17 mouse cellular contexts compared by ENCODE assay signal in genomic region chr9:104243799-104244466, GRCm38 (mm10). TPM values are rescaled to one million over a fixed set of nuclear protein-coding genes. Genes with fewer than 3 reads are reported as not detected.
A peak's percentile ranks its signal among the peaks of the same experiment; 100 is the strongest.
DNase-seq lines count a peak whose midpoint lies in the region; ATAC-seq and TF ChIP-seq lines count a peak whose summit lies in the region.
"Had no signal": no experiment of that assay in that cellular context is flagged by ENCODE, and none has a peak within 500 bp of the region (broad histone marks: within the 10 kb centered on the region; RNA-seq: fewer than 3 reads in every experiment).

No protein-coding gene starts in this region.

- no peak overlapping the region; the same call in 1 of the 2 replicates for H3K27ac ChIP-seq in spleen, adult 2 months (ENCODE audit: insufficient read depth, low read length)
- no peak overlapping the region for H3K27ac ChIP-seq in left cerebral cortex, adult 2 months
- H3K27ac ChIP-seq: hindbrain, embryonic 12.5 days; liver, embryonic 14.5 days had no signal

- TF ChIP-seq CTCF in spleen, adult 2 months (IDR thresholded peaks at IDR 0.05; ENCODE audit: extremely low read depth, insufficient read depth, insufficient read length, insufficient replicate concordance): no peak
- no peak for TF ChIP-seq CTCF in left cerebral cortex, adult 2 months (IDR thresholded peaks at IDR 0.05)

- no peaks in the 10 kb centered on the region for H3K27me3 ChIP-seq in spleen, adult 2 months (ENCODE audit: control insufficient read depth, insufficient read depth, low read length)
- H3K27me3 ChIP-seq: hindbrain, embryonic 12.5 days had no signal

- 10% methylated on average over 9 of the region's 9 CpGs for WGBS in spleen, adult 2 months

- DNase-seq in spleen, adult 2 months (ENCODE audit: low read depth in 1 of 2, low spot score in 2 of 2): peak; percentile 20 to 52
- DNase-seq in spleen, postnatal 4 days (ENCODE audit: low spot score in 2 of 2): no peak
- DNase-seq in thymus, postnatal 4 days: peak; percentile 50
- no peak for DNase-seq in left cerebral cortex, postnatal 10 days (ENCODE audit: extremely low spot score in 1 of 2, low spot score in 2 of 2)
- no peak for DNase-seq in left cerebral cortex, adult 2 months (ENCODE audit: extremely low spot score in 1 of 2, low spot score in 2 of 2)
- DNase-seq: adrenal gland, postnatal 36 days; cerebellum, adult 18-20 months; kidney, adult 8-10 months; left cerebral cortex, postnatal 4 days; lung, postnatal 36 days; right cerebral cortex, postnatal 4 days had no signal

- intact Hi-C loops in left cerebral cortex, postnatal 10 days (cut with DNase I): no loop called here
- intact Hi-C loops in left cerebral cortex, adult 2 months (cut with DNase I): no loop called here

- no peak overlapping the region for H3K4me3 ChIP-seq in spleen, adult 2 months (ENCODE audit: extremely low read depth, insufficient read depth, insufficient read length)
- H3K4me3 ChIP-seq in left cerebral cortex, adult 2 months: no peak overlapping the region
- H3K4me3 ChIP-seq: erythroblast, embryonic 14.5 days; hindbrain, embryonic 12.5 days had no signal

- no peak for TF ChIP-seq POLR2A in spleen, adult 2 months (IDR thresholded peaks at IDR 0.05; ENCODE audit: low read depth, low read length)

- H3K4me1 ChIP-seq in spleen, adult 2 months (ENCODE audit: control insufficient read depth, insufficient read depth, insufficient read length): no peaks in the 10 kb centered on the region; the same call in 1 of the 2 replicates
- H3K4me1 ChIP-seq: hindbrain, embryonic 12.5 days had no signal

- H3K36me3 ChIP-seq in spleen, adult 2 months (ENCODE audit: control insufficient read depth, insufficient read depth, low read length): 0 out of 2 replicates have a peak, but pooled peaks cover 1% of the 10 kb centered on the region

- ATAC-seq in common myeloid progenitor, adult 5-6 weeks (replicated peaks; ENCODE audit: low read depth, poor library complexity, severe bottlenecking): peak; percentile 63
- peak; percentile 53; the same call in 1 of the 2 replicates for ATAC-seq in neutrophil, adult 5-6 weeks (ENCODE audit: extremely low read depth, insufficient number of reproducible peaks, low FRiP score, poor library complexity, severe bottlenecking)
- no peak for ATAC-seq in megakaryocyte-erythroid progenitor cell, adult 5-6 weeks (replicated peaks; ENCODE audit: low FRiP score, low TSS enrichment, poor library complexity, severe bottlenecking)

RNA-seq across cellular contexts. Expression of gene Dnajc13, which starts 18.8 kb away (rescaled TPM):
- 28.8 and 32.8 TPM in 2 replicates for polyA plus RNA-seq in spleen, adult 2 months (2012; rRNA removed)
- total RNA-seq in common myeloid progenitor, adult 5-6 weeks (2017): 42.0 and 48.6 TPM in 2 replicates
- 51.9 and 70.0 TPM in 2 replicates for total RNA-seq in neutrophil, adult 5-6 weeks (2017)
- 10 to 100 TPM; 74.5 to 76.7 TPM for total RNA-seq in left cerebral cortex, postnatal 10 days (2021)
- total RNA-seq in megakaryocyte-erythroid progenitor cell, adult 5-6 weeks (2014; fragmentation: Nextera tagmentation): 56.7 and 63.6 TPM in 2 replicates
- 32.7 and 51.7 TPM in 2 replicates for total RNA-seq in megakaryocyte-erythroid progenitor cell, adult 5-6 weeks (2017)
- total RNA-seq in left cerebral cortex, adult 2 months (2021): 10 to 100 TPM; 73.4 to 76.2 TPM

Comparison
In these comparisons a context has a peak if more than half of its experiments do, and no peak if none do; other contexts are left out.
1. DNase-seq: peak in spleen, adult 2 months (2 of 2) and thymus, postnatal 4 days (single experiment); none in spleen, postnatal 4 days (0 of 2), left cerebral cortex, postnatal 10 days (0 of 2) and left cerebral cortex, adult 2 months (0 of 2).